Comparison of ENCODE assay signal across 9 mouse cellular contexts in the genomic region with DNA sequence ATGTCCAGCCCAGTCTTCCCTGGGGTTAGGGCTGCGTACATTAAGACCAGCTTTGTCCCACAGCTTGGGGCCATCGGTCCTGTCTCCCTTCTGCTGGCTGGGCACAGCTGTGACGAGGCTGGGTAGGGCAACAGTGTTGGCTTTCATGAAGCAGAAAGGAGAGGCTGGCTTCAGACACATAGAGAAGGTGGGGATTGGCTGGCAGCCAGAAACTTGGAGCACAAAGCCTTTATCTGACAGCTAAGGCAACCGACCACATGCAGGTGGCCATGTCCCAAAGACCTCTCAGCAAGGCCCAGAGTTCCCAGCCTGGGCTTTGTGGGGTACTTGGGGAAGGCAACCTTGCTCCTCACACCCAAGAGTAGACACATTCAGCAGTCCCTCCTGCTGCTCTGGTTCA. TPM values are rescaled to one million over a fixed set of nuclear protein-coding genes. Genes with fewer than 3 reads are reported as not detected.
DNase-seq lines count a peak whose midpoint lies in the region; ATAC-seq and TF ChIP-seq lines count a peak whose summit lies in the region.
"Had no signal": no experiment of that assay in that cellular context is flagged by ENCODE, and none has a peak within 500 bp of the region (broad histone marks: within the 10 kb centered on the region; RNA-seq: fewer than 3 reads in every experiment).

No protein-coding gene starts in this region.

- H3K4me2 ChIP-seq in neural tube, embryonic 14.5 days (ENCODE audit: low read depth, low read length): no peak overlapping the region
- no peak overlapping the region for H3K4me2 ChIP-seq in neural tube, embryonic 15.5 days
- H3K4me2 ChIP-seq in heart, embryonic 11.5 days: no peak overlapping the region
- H3K4me2 ChIP-seq: embryonic facial prominence, embryonic 12.5 days had no signal

- H3K9ac ChIP-seq in neural tube, embryonic 14.5 days (replicated peaks; ENCODE audit: low read depth, low read length): no peak overlapping the region
- no peak overlapping the region for H3K9ac ChIP-seq in neural tube, embryonic 15.5 days (replicated peaks)
- no peak overlapping the region for H3K9ac ChIP-seq in heart, embryonic 11.5 days (ENCODE audit: low read depth, low read length)
- H3K9ac ChIP-seq: embryonic facial prominence, embryonic 12.5 days had no signal

- H3K36me3 ChIP-seq in neural tube, embryonic 14.5 days (ENCODE audit: control insufficient read depth, insufficient read depth, low read length): peaks cover 63% of the 10 kb centered on the region
- peaks cover 73% of the 10 kb centered on the region for H3K36me3 ChIP-seq in neural tube, embryonic 15.5 days
- peaks cover 61% of the 10 kb centered on the region for H3K36me3 ChIP-seq in heart, embryonic 11.5 days (ENCODE audit: control insufficient read depth, insufficient read depth, low read length)

- 22% methylated on average over 4 of the region's 4 CpGs for WGBS in cerebellum, adult 2 months
- 46% methylated on average over 4 of the region's 4 CpGs for WGBS in neural tube, embryonic 14.5 days
- 48% methylated on average over 4 of the region's 4 CpGs for WGBS in neural tube, embryonic 15.5 days
- WGBS in heart, embryonic 11.5 days (ENCODE audit: insufficient replicate concordance): 80% methylated on average over 4 of the region's 4 CpGs

- H3K9me3 ChIP-seq in neural tube, embryonic 14.5 days (ENCODE audit: control insufficient read depth, low read length): no peaks in the 10 kb centered on the region
- H3K9me3 ChIP-seq in neural tube, embryonic 15.5 days (replicated peaks): no peaks in the 10 kb centered on the region
- no peaks in the 10 kb centered on the region for H3K9me3 ChIP-seq in heart, embryonic 11.5 days (replicated peaks; ENCODE audit: control insufficient read depth, low read length)
- H3K9me3 ChIP-seq: embryonic facial prominence, embryonic 12.5 days had no signal

- TF ChIP-seq CTCF in cerebellum, adult 2 months (IDR thresholded peaks at IDR 0.05; ENCODE audit: borderline replicate concordance, insufficient read depth, low read depth, low read length): no peak

- intact Hi-C loops in left cerebral cortex, postnatal 36 days (cut with DNase I): no loop called here

- peak; percentile 46 to 49 for DNase-seq in cerebellum, adult 2 months
- DNase-seq in cerebellum, adult 11 months: no peak
- DNase-seq in left cerebral cortex, postnatal 36 days (ENCODE audit: low spot score in 2 of 2): peak; percentile 31 to 48
- DNase-seq in urinary bladder, adult 2 months (ENCODE audit: low spot score): no peak
- DNase-seq in neural tube, embryonic 10.5 days (ENCODE audit: extremely low spot score, low spot score): no peak

- no peak overlapping the region for H3K4me3 ChIP-seq in cerebellum, adult 2 months (replicated peaks; ENCODE audit: insufficient read depth, low read depth, low read length)
- no peak overlapping the region for H3K4me3 ChIP-seq in neural tube, embryonic 14.5 days (ENCODE audit: low read depth, low read length)
- H3K4me3 ChIP-seq in neural tube, embryonic 15.5 days (replicated peaks): no peak overlapping the region
- H3K4me3 ChIP-seq in heart, embryonic 11.5 days (ENCODE audit: low read depth, low read length): no peak overlapping the region
- H3K4me3 ChIP-seq: embryonic facial prominence, embryonic 12.5 days had no signal

- no peaks in the 10 kb centered on the region for H3K27me3 ChIP-seq in cerebellum, adult 2 months (ENCODE audit: control insufficient read depth, insufficient read depth, low read length)
- no peaks in the 10 kb centered on the region for H3K27me3 ChIP-seq in neural tube, embryonic 14.5 days (ENCODE audit: control insufficient read depth, insufficient read depth, low read length)
- H3K27me3 ChIP-seq in neural tube, embryonic 15.5 days (replicated peaks): no peaks in the 10 kb centered on the region
- no peaks in the 10 kb centered on the region for H3K27me3 ChIP-seq in heart, embryonic 11.5 days (ENCODE audit: control insufficient read depth, insufficient read depth, low read length)
- H3K27me3 ChIP-seq: embryonic facial prominence, embryonic 12.5 days had no signal

- ATAC-seq in neural tube, embryonic 14.5 days (ENCODE audit: low read depth): peak; percentile 49; the same call in 1 of the 2 replicates
- no peak for ATAC-seq in neural tube, embryonic 15.5 days (ENCODE audit: low FRiP score)
- no peak for ATAC-seq in heart, embryonic 11.5 days (replicated peaks; ENCODE audit: insufficient number of reproducible peaks, low FRiP score, low TSS enrichment)

- no peak for TF ChIP-seq POLR2A in cerebellum, adult 2 months (IDR thresholded peaks at IDR 0.05; ENCODE audit: borderline replicate concordance, insufficient read depth, low read length)

- H3K27ac ChIP-seq in cerebellum, adult 2 months (ENCODE audit: insufficient read depth, low read length): no peak overlapping the region; the same call in 1 of the 2 replicates
- no peak overlapping the region for H3K27ac ChIP-seq in neural tube, embryonic 14.5 days (ENCODE audit: low read depth, low read length)
- H3K27ac ChIP-seq in neural tube, embryonic 15.5 days (replicated peaks): no peak overlapping the region
- H3K27ac ChIP-seq in heart, embryonic 11.5 days (ENCODE audit: low read depth, low read length): peak overlapping the region; percentile 22; the same call in 1 of the 2 replicates
- H3K27ac ChIP-seq: embryonic facial prominence, embryonic 12.5 days had no signal

- H3K4me1 ChIP-seq in cerebellum, adult 2 months (ENCODE audit: control insufficient read depth, insufficient read depth, low read length): peaks cover 4% of the 10 kb centered on the region; the same call in 1 of the 2 replicates
- H3K4me1 ChIP-seq in neural tube, embryonic 14.5 days (ENCODE audit: control insufficient read depth, insufficient read depth, low read length): no peaks in the 10 kb centered on the region
- H3K4me1 ChIP-seq in neural tube, embryonic 15.5 days: peaks cover 11% of the 10 kb centered on the region; the same call in 1 of the 2 replicates
- peaks cover 6% of the 10 kb centered on the region; the same call in 1 of the 2 replicates for H3K4me1 ChIP-seq in heart, embryonic 11.5 days (ENCODE audit: control insufficient read depth, insufficient read depth, low read length)

RNA-seq across cellular contexts. Expression of a gene that starts 7.1 kb away (rescaled TPM):
- polyA plus RNA-seq in cerebellum, adult 2 months (2012; rRNA removed): 547 and 616 TPM in 2 replicates
- 41.1 and 49.3 TPM in 2 replicates for polyA plus RNA-seq in neural tube, embryonic 14.5 days (2014; fragmentation: Nextera tagmentation; extraction: Ambion mirVana)
- polyA plus RNA-seq in neural tube, embryonic 15.5 days (2015; fragmentation: Nextera tagmentation; extraction: Ambion mirVana): 62.0 and 74.6 TPM in 2 replicates
- polyA plus RNA-seq in heart, embryonic 11.5 days (2014; fragmentation: Nextera tagmentation; extraction: Ambion mirVana): 15.7 and 19.0 TPM in 2 replicates
- total RNA-seq in left cerebral cortex, postnatal 36 days (2021): 100 to 1,000 TPM; 167 to 298 TPM
- 34.9 and 36.0 TPM in 2 replicates for polyA plus RNA-seq in urinary bladder, adult 2 months (2012; rRNA removed)

RNA-seq across cellular contexts. Expression of a gene that starts 36.3 kb away (rescaled TPM):
- polyA plus RNA-seq in cerebellum, adult 2 months (2012; rRNA removed): 0.86 and 0.92 TPM in 2 replicates
- 1.7 and 2.2 TPM in 2 replicates for polyA plus RNA-seq in neural tube, embryonic 14.5 days (2014; fragmentation: Nextera tagmentation; extraction: Ambion mirVana)
- polyA plus RNA-seq in neural tube, embryonic 15.5 days (2015; fragmentation: Nextera tagmentation; extraction: Ambion mirVana): 1.2 and 2.1 TPM in 2 replicates
- polyA plus RNA-seq in heart, embryonic 11.5 days (2014; fragmentation: Nextera tagmentation; extraction: Ambion mirVana): 0.31 and 1.1 TPM in 2 replicates
- under 1 TPM; 0.32 to 0.86 TPM for total RNA-seq in left cerebral cortex, postnatal 36 days (2021)
- polyA plus RNA-seq in urinary bladder, adult 2 months (2012; rRNA removed): 0.26 and 0.60 TPM in 2 replicates

RNA-seq across cellular contexts. Expression of a gene that starts 37.3 kb away (rescaled TPM):
- 27.5 and 27.6 TPM in 2 replicates for polyA plus RNA-seq in cerebellum, adult 2 months (2012; rRNA removed)
- 108 and 110 TPM in 2 replicates for polyA plus RNA-seq in neural tube, embryonic 14.5 days (2014; fragmentation: Nextera tagmentation; extraction: Ambion mirVana)
- polyA plus RNA-seq in neural tube, embryonic 15.5 days (2015; fragmentation: Nextera tagmentation; extraction: Ambion mirVana): 90.1 and 96.3 TPM in 2 replicates
- 65.4 and 66.9 TPM in 2 replicates for polyA plus RNA-seq in heart, embryonic 11.5 days (2014; fragmentation: Nextera tagmentation; extraction: Ambion mirVana)
- total RNA-seq in left cerebral cortex, postnatal 36 days (2021): 10 to 100 TPM; 13.1 to 13.7 TPM
- polyA plus RNA-seq in urinary bladder, adult 2 months (2012; rRNA removed): 54.8 and 55.4 TPM in 2 replicates

RNA-seq across cellular contexts. Expression of a gene that starts 38.2 kb away (rescaled TPM):
- 157 and 177 TPM in 2 replicates for polyA plus RNA-seq in cerebellum, adult 2 months (2012; rRNA removed)
- 109 and 112 TPM in 2 replicates for polyA plus RNA-seq in neural tube, embryonic 14.5 days (2014; fragmentation: Nextera tagmentation; extraction: Ambion mirVana)
- polyA plus RNA-seq in neural tube, embryonic 15.5 days (2015; fragmentation: Nextera tagmentation; extraction: Ambion mirVana): 287 and 298 TPM in 2 replicates
- 69.4 and 85.1 TPM in 2 replicates for polyA plus RNA-seq in heart, embryonic 11.5 days (2014; fragmentation: Nextera tagmentation; extraction: Ambion mirVana)
- total RNA-seq in left cerebral cortex, postnatal 36 days (2021): 100 to 1,000 TPM; 215 to 247 TPM
- 118 and 123 TPM in 2 replicates for polyA plus RNA-seq in urinary bladder, adult 2 months (2012; rRNA removed)

RNA-seq across cellular contexts. Expression of a gene that starts 54.0 kb away (rescaled TPM):
- 155 and 156 TPM in 2 replicates for polyA plus RNA-seq in cerebellum, adult 2 months (2012; rRNA removed)
- 191 and 250 TPM in 2 replicates for polyA plus RNA-seq in neural tube, embryonic 14.5 days (2014; fragmentation: Nextera tagmentation; extraction: Ambion mirVana)
- polyA plus RNA-seq in neural tube, embryonic 15.5 days (2015; fragmentation: Nextera tagmentation; extraction: Ambion mirVana): 213 and 218 TPM in 2 replicates
- 76.6 and 93.9 TPM in 2 replicates for polyA plus RNA-seq in heart, embryonic 11.5 days (2014; fragmentation: Nextera tagmentation; extraction: Ambion mirVana)
- 100 to 1,000 TPM; 117 to 123 TPM for total RNA-seq in left cerebral cortex, postnatal 36 days (2021)
- polyA plus RNA-seq in urinary bladder, adult 2 months (2012; rRNA removed): 83.9 and 93.7 TPM in 2 replicates

Comparison
In these comparisons a context has a peak if more than half of its experiments do, and no peak if none do; other contexts are left out.
1. DNase-seq: peak in cerebellum, adult 2 months (2 of 2) and left cerebral cortex, postnatal 36 days (2 of 2); none in cerebellum, adult 11 months (single experiment), urinary bladder, adult 2 months (single experiment) and neural tube, embryonic 10.5 days (single experiment).